Mouse (Mus musculus) lung, adult 2 months (tissue): Measurements from ENCODE around the gene Srxn1.

Source experiments
- CTCF ChIP-seq: fragments of 200-500 bp; IDR thresholded peaks from 2 replicates; pipeline ENCODE4 v1.5.1; 2011; ENCODE audit warnings: mild to moderate bottlenecking, low read length, control low read depth; ENCODE audit not compliant: insufficient read depth
- POLR2A ChIP-seq: fragments of 200-500 bp; IDR thresholded peaks from 2 replicates; pipeline ENCODE4 v1.6.1; 2011; ENCODE audit warnings: low read depth, mild to moderate bottlenecking, control low read depth, low read length, borderline replicate concordance; ENCODE audit errors: extremely low read depth

DNA sequence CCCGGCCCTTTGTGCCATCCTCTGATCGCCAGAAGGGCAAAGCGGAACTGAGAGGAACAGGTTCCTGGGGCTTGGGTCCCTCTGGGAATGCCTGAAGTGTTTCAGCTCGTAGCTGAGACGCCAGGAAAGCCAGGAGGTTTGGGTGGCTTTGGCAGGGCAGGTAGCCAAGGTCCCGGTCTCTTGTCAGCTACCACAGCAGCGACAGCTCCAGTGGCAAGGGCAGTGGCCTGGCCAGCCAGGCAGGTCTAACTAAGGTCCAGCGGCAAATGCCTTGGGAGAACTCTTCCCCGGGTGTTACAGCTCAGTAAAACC is 48.1 kb upstream of the Srxn1 start:
- TF ChIP-seq CTCF (no peak), POLR2A (no peak)
